Mouse (Mus musculus) duodenum, adult 2 months (tissue): ENCODE data around the gene Gm10666. TPM values are rescaled to one million over a fixed set of nuclear protein-coding genes. Genes with fewer than 3 reads are reported as not detected.

Experiments used
- polyA plus RNA-seq: library from polyadenylated mRNA; depleted of rRNA; stranded (reverse); fragments of >200 nt; gene quantifications from 2 replicates; pipeline ENCODE4 v1.2.3, GENCODE M21; 2012; ENCODE audit warnings: low replicate concordance; rRNA removed

Gm10666 gene
- polyA plus RNA-seq: not detected in 2 replicates

GRCm38 (mm10) chr7:22134641-22135040 lies at the start of gene Gm10666:
Gene Gm10666 (minus strand): TSS chr7:22134741.

GRCm38 (mm10) chr7:22163935-22164334 lies 29.4 kb upstream of the Gm10666 start, which contains the start of gene Vmn1r142:
Gene Vmn1r142 (minus strand): TSS chr7:22164035.

GRCm38 (mm10) chr7:22118145-22118544 lies 16.4 kb downstream of the Gm10666 start, which contains the start of gene Gm16451:
Gene Gm16451 (minus strand): TSS chr7:22118245.

Other genes with a start within 250 kb of the Gm10666 start
- not detected in 2 replicates for gene Gm5891, start 213.4 kb downstream of the Gm10666 start, polyA plus RNA-seq
- not detected in 2 replicates for gene Vmn1r137, start 140.2 kb downstream of the Gm10666 start, polyA plus RNA-seq
- gene Vmn1r138, start 105.8 kb downstream of the Gm10666 start, polyA plus RNA-seq: not detected in 2 replicates
- not detected in 2 replicates for gene Gm6176, start 78.4 kb downstream of the Gm10666 start, polyA plus RNA-seq
- not detected in 2 replicates for gene Vmn1r139, start 65.7 kb downstream of the Gm10666 start, polyA plus RNA-seq
- not detected in 2 replicates for gene Gm16451, start 16.5 kb downstream of the Gm10666 start, polyA plus RNA-seq
- gene Vmn1r142, start 29.3 kb upstream of the Gm10666 start, polyA plus RNA-seq: not detected in 2 replicates
- gene Vmn1r143, start 54.6 kb upstream of the Gm10666 start, polyA plus RNA-seq: not detected in 2 replicates
- not detected in 2 replicates for gene Gm8653, start 66.5 kb upstream of the Gm10666 start, polyA plus RNA-seq
- gene Gm8453, start 94.7 kb upstream of the Gm10666 start, polyA plus RNA-seq: not detected in 2 replicates
- not detected in 2 replicates for gene Gm4187, start 195.0 kb upstream of the Gm10666 start, polyA plus RNA-seq
- not detected in 2 replicates for gene Gm8660, start 236.3 kb upstream of the Gm10666 start, polyA plus RNA-seq